In genomic region chr7:45739162-45739763, GRCm38 (mm10) we compare ENCODE assay signal across 9 mouse cellular contexts. TPM values are rescaled to one million over a fixed set of nuclear protein-coding genes. Genes with fewer than 3 reads are reported as not detected.
DNase-seq lines count a peak whose midpoint lies in the region; ATAC-seq and TF ChIP-seq lines count a peak whose summit lies in the region.
"Had no signal": no experiment of that assay in that cellular context is flagged by ENCODE, and none has a peak within 500 bp of the region (broad histone marks: within the 10 kb centered on the region; RNA-seq: fewer than 3 reads in every experiment).

No protein-coding gene starts in this region.

- no peak overlapping the region for H3K4me2 ChIP-seq in embryonic facial prominence, embryonic 14.5 days (ENCODE audit: low read depth, low read length)
- no peak overlapping the region for H3K4me2 ChIP-seq in lung, embryonic 16.5 days (ENCODE audit: low read depth, low read length)

- 10% methylated on average over 9 of the region's 9 CpGs for WGBS in embryonic facial prominence, embryonic 14.5 days
- 7% methylated on average over 9 of the region's 9 CpGs for WGBS in lung, embryonic 16.5 days

- DNase-seq in ES-CJ7 (ENCODE audit: low read depth, low spot score), result peak; percentile 56
- DNase-seq in adrenal gland, postnatal 36 days, result peak; percentile 83 to 87
- peak; percentile 93 for DNase-seq in embryonic facial prominence, embryonic 14.5 days (ENCODE audit: low spot score)
- peak; percentile 88 for DNase-seq in heart, postnatal 4 days
- peak; percentile 88 to 89 for DNase-seq in layer of hippocampus, adult 2 months (ENCODE audit: low spot score in 2 of 2)
- DNase-seq in retina, adult 2 months (ENCODE audit: low read depth, low spot score), result peak; percentile 77
- DNase-seq in thymus, postnatal 36 days, result peak; percentile 71 to 81

- ATAC-seq in embryonic facial prominence, embryonic 14.5 days (ENCODE audit: low read depth), result peak; percentile 89
- ATAC-seq in lung, embryonic 16.5 days (ENCODE audit: low read depth), result peak; percentile 84

- no peaks in the 10 kb centered on the region for H3K9me3 ChIP-seq in embryonic facial prominence, embryonic 14.5 days (ENCODE audit: control insufficient read depth, low read length)
- no peaks in the 10 kb centered on the region for H3K9me3 ChIP-seq in lung, embryonic 16.5 days (ENCODE audit: control insufficient read depth, low read length)

- H3K4me1 ChIP-seq in embryonic facial prominence, embryonic 14.5 days (ENCODE audit: control insufficient read depth, insufficient read depth, low read length), result no peaks in the 10 kb centered on the region
- H3K4me1 ChIP-seq in lung, embryonic 16.5 days (replicated peaks; ENCODE audit: control insufficient read depth, insufficient read depth, low read length), result 0 out of 2 replicates have a peak, but pooled peaks cover 3% of the 10 kb centered on the region

- H3K27me3 ChIP-seq in embryonic facial prominence, embryonic 14.5 days (replicated peaks; ENCODE audit: control insufficient read depth, insufficient read depth, low read length), result no peaks in the 10 kb centered on the region
- H3K27me3 ChIP-seq in lung, embryonic 16.5 days (ENCODE audit: control insufficient read depth, insufficient read depth, low read depth, low read length), result no peaks in the 10 kb centered on the region

- H3K9ac ChIP-seq in embryonic facial prominence, embryonic 14.5 days (ENCODE audit: low read depth, low read length), result no peak overlapping the region
- H3K9ac ChIP-seq in lung, embryonic 16.5 days (ENCODE audit: low read length), result no peak overlapping the region

- no peak overlapping the region for H3K27ac ChIP-seq in embryonic facial prominence, embryonic 14.5 days (replicated peaks; ENCODE audit: low read depth, low read length)
- H3K27ac ChIP-seq in layer of hippocampus, adult 2 months, result no peak overlapping the region
- no peak overlapping the region for H3K27ac ChIP-seq in lung, embryonic 16.5 days (ENCODE audit: low read length)

- TF ChIP-seq CTCF in layer of hippocampus, adult 2 months (conservative IDR thresholded peaks at IDR 0.05), result peak; percentile 93

- no peaks in the 10 kb centered on the region for H3K36me3 ChIP-seq in embryonic facial prominence, embryonic 14.5 days (ENCODE audit: control insufficient read depth, insufficient read depth, low read length)
- no peaks in the 10 kb centered on the region for H3K36me3 ChIP-seq in lung, embryonic 16.5 days (ENCODE audit: control insufficient read depth, insufficient read depth, low read length)

- H3K4me3 ChIP-seq in embryonic facial prominence, embryonic 14.5 days (ENCODE audit: low read depth, low read length), result no peak overlapping the region
- H3K4me3 ChIP-seq in layer of hippocampus, adult 2 months, result no peak overlapping the region
- no peak overlapping the region for H3K4me3 ChIP-seq in lung, embryonic 16.5 days (ENCODE audit: low read length)

RNA-seq across cellular contexts. Expression of gene Spaca4, which starts 13.7 kb away (rescaled TPM):
- not detected for total RNA-seq in adrenal gland, postnatal 36 days (2021)
- not detected in 2 replicates for polyA plus RNA-seq in embryonic facial prominence, embryonic 14.5 days (2014; fragmentation: Nextera tagmentation; extraction: Ambion mirVana)
- total RNA-seq in heart, postnatal 4 days (2021), result not detected
- not detected for total RNA-seq in layer of hippocampus, adult 2 months (2021)
- polyA plus RNA-seq in lung, embryonic 16.5 days (2015; fragmentation: Nextera tagmentation; extraction: Ambion mirVana), result not detected in 2 replicates
- polyA plus RNA-seq: large intestine, adult 2 months had no signal

RNA-seq across cellular contexts. Expression of gene Fam83e, which starts 18.3 kb away (rescaled TPM):
- under 1 TPM; 0.36 to 0.46 TPM for total RNA-seq in adrenal gland, postnatal 36 days (2021)
- polyA plus RNA-seq in embryonic facial prominence, embryonic 14.5 days (2014; fragmentation: Nextera tagmentation; extraction: Ambion mirVana), result 0.36 and 0.39 TPM in 2 replicates
- total RNA-seq in heart, postnatal 4 days (2021), result under 1 TPM; 0.38 to 0.43 TPM
- under 1 TPM; 0.27 to 0.33 TPM for total RNA-seq in layer of hippocampus, adult 2 months (2021)
- 2.0 and 2.1 TPM in 2 replicates for polyA plus RNA-seq in lung, embryonic 16.5 days (2015; fragmentation: Nextera tagmentation; extraction: Ambion mirVana)

RNA-seq across cellular contexts. Expression of gene Sphk2, which starts 21.5 kb away (rescaled TPM):
- total RNA-seq in adrenal gland, postnatal 36 days (2021), result 10 to 100 TPM; 35.5 to 35.6 TPM
- polyA plus RNA-seq in embryonic facial prominence, embryonic 14.5 days (2014; fragmentation: Nextera tagmentation; extraction: Ambion mirVana), result 24.0 and 25.6 TPM in 2 replicates
- 10 to 100 TPM; 14.2 to 16.7 TPM for total RNA-seq in heart, postnatal 4 days (2021)
- total RNA-seq in layer of hippocampus, adult 2 months (2021), result 10 to 100 TPM; 32.3 to 35.8 TPM
- 28.9 TPM in 2 replicates for polyA plus RNA-seq in lung, embryonic 16.5 days (2015; fragmentation: Nextera tagmentation; extraction: Ambion mirVana)

RNA-seq across cellular contexts. Expression of gene Rpl18, which starts 24.0 kb away (rescaled TPM):
- 1,000 to 10,000 TPM; 1,050 to 1,062 TPM for total RNA-seq in adrenal gland, postnatal 36 days (2021)
- 1,174 and 1,204 TPM in 2 replicates for polyA plus RNA-seq in embryonic facial prominence, embryonic 14.5 days (2014; fragmentation: Nextera tagmentation; extraction: Ambion mirVana)
- total RNA-seq in heart, postnatal 4 days (2021), result 100 to 1,000 TPM; 787 to 798 TPM
- 100 to 1,000 TPM; 342 to 353 TPM for total RNA-seq in layer of hippocampus, adult 2 months (2021)
- 984 and 1,005 TPM in 2 replicates for polyA plus RNA-seq in lung, embryonic 16.5 days (2015; fragmentation: Nextera tagmentation; extraction: Ambion mirVana)

RNA-seq across cellular contexts. Expression of gene Dbp, which starts 34.4 kb away (rescaled TPM):
- total RNA-seq in adrenal gland, postnatal 36 days (2021), result 100 to 1,000 TPM; 125 to 262 TPM
- 3.4 and 4.7 TPM in 2 replicates for polyA plus RNA-seq in embryonic facial prominence, embryonic 14.5 days (2014; fragmentation: Nextera tagmentation; extraction: Ambion mirVana)
- total RNA-seq in heart, postnatal 4 days (2021), result 10 to 100 TPM; 22.6 to 25.1 TPM
- total RNA-seq in layer of hippocampus, adult 2 months (2021), result 10 to 100 TPM; 69.2 to 72.8 TPM
- 1.5 and 1.7 TPM in 2 replicates for polyA plus RNA-seq in lung, embryonic 16.5 days (2015; fragmentation: Nextera tagmentation; extraction: Ambion mirVana)
